Mouse (Mus musculus): Measurements from ENCODE around the gene Tcf7l1. TPM values are rescaled to one million over a fixed set of nuclear protein-coding genes. Genes with fewer than 3 reads are reported as not detected.

Tcf7l1 gene
- total RNA-seq, 4 experiments from 2014 or later, result 1.7 to 4.4 (median 3.8) TPM

DNA sequence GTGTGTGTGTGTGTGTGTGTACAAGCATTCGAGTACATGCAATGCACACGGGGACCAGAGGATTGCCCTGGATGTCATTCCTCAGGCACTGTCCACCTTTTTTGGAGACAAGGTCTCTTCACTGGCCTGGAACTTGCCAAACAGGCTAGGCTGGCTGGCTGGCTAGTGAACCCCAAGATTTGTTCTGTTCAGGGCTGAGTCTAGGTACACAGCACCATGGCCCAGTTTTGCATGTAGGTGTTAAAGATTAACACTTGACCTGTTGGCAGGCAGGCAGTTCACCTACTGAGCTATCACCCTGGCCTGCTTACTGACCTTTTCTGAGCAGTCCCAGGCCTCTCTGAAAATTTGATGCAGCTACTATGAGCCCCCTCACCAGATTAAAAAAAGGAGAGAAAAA, 158.7 kb downstream of the Tcf7l1 start:
- DNase-seq (ENCODE audit: low spot score in 2 of 2), result no peak

DNA sequence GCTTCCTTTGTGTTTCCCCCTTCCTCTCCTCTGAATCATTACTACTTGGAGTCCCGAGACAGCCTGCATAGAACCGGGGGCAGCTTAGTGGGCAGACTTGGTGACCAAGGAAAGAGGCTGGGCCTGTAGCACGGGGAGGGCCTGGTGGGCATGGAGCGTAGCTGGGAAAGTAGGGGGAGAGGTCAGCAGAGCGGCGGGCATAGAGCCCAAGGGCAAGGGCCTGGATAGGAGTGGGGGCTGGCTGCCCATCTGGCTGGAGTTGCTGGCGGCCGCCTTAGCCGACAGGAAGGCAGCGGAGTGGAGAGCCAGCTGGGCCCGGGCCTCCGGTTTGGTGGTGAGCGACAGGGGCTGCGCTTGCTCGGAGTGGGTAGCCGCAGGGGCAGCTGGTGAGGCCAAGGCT, 161.8 kb downstream of the Tcf7l1 start:
- DNase-seq (ENCODE audit: low spot score in 2 of 2), result no peak

DNA sequence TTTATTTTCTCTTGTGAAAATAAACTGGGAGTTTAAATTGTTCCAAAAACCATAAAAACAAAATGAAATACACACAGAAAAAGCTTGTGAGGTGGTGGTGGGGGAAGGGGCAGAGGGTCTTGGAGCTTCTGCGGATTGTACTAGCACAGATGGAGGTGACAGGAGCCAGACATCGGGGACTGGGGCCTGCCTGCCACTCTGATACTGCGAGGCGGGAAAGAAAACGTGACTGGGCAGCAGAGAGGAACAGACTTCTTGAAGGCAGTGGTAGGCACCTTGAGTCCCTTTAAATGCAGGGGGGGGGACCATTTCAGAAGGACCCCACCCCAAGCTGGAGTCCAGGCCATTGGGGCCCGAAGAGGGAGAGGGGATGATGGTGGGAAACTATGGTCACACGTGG, 162.7 kb downstream of the Tcf7l1 start:
- no peak for DNase-seq (ENCODE audit: low spot score in 2 of 2)

DNA sequence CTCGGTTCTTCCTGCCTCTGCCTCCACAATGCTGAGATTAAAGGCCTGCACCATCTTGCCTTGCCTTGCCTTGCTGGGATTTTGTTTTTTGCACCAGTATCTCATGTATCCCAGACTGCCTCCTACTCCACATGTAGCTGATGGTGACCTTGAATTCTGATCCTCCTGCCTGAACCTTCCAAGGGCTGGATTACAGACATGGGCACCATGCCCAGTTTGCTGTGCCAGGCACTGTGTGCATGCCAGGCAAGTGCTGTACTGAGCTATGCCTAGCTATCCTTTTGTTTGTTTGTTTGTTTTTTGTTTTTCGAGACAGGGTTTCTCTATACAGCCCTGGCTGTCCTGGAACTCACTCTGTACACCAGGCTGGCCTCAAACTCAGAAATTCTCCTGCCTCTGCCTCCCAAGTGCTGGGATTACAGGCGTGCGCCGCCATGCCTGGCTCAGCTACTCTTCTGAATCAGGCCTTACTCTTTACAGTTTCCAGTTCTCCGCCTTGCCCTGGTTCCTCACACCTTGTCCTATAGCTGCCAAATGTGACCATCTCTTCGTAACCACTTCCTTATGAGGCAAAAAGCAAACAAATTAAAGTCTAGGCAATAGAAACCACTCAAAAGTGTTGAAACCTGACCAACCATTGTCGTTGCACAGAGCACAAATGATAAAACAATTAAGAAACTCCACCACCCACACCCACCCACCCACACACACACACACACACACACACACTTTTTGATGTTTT, 165.2 kb downstream of the Tcf7l1 start:
- DNase-seq (ENCODE audit: low spot score in 2 of 2), result no peak

DNA sequence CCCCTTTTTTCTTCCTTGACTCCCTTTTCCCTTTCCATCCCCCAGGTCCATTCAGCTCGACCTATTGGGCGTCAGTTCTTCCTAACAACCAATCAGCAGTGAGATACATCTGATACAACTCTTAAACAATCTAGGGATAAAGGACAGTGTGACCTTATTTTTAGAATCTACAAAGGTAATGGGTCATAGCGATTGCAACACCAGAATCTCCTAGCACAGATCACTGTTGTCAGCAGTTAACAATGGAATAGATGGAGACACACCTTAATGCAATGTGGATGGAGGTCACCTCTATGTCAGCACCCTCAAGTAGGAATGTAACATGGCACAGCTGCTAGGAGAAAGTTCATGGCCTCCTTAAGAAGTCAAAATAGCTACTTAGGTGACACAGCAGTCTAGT, 166.1 kb downstream of the Tcf7l1 start:
- DNase-seq (ENCODE audit: low spot score in 2 of 2), result no peak

DNA sequence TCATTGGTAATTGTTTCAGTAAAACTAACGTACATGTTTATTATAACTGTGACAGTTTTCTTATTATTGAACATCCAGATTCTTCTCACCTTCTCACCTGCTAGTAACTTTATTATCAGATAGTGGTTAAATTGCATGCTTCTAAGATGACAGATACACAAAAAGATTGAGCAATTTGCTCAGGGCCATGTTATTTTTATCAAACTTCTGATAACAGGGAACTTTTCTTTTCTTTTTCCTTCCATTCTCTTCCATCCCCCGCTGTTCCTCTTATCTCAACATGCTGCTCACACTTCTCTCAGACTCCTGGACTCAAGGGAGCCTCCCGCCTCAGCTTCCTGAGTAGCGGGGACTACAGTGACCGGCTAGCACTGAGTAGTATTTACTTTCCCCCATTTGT, 168.1 kb downstream of the Tcf7l1 start:
- DNase-seq (ENCODE audit: low spot score in 2 of 2), result no peak

DNA sequence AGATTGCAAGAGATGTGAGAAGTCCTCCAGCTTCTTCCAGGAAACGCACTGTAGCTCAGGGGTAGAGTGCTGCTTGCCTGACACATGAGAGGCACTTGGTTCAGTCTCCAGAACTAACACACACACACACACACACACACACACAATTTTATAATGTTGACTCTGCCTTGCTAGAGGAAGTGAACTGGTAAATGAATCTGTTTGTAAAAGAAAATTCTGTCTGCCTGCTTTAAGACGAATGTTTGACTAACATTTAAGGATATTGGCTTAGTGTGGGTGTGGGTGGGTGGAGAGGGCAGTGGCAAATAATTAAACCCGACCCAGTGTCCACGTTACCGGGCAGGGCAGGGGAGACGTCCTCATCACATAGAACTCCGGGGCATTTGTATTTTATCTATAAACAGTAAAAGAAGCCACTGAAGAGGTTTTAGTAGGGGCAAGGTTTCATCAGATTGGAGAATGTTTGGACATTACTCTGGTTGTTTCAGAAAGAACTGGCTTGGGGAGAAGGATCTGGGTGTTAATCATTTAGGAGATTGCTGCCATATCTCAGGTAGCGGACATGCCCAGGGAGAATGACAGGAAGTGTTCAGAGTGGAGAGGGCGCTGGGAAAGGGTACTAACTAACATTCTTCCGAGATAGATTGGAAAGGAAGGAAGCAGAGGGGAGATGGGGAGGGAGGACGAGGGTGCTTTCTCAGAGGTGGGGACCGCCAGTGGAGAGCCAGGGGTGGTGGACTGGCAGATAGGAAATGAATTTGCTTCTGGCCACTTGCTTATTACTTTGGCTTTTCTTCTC, 169.1 kb downstream of the Tcf7l1 start:
- DNase-seq (ENCODE audit: low spot score in 2 of 2), result no peak

DNA sequence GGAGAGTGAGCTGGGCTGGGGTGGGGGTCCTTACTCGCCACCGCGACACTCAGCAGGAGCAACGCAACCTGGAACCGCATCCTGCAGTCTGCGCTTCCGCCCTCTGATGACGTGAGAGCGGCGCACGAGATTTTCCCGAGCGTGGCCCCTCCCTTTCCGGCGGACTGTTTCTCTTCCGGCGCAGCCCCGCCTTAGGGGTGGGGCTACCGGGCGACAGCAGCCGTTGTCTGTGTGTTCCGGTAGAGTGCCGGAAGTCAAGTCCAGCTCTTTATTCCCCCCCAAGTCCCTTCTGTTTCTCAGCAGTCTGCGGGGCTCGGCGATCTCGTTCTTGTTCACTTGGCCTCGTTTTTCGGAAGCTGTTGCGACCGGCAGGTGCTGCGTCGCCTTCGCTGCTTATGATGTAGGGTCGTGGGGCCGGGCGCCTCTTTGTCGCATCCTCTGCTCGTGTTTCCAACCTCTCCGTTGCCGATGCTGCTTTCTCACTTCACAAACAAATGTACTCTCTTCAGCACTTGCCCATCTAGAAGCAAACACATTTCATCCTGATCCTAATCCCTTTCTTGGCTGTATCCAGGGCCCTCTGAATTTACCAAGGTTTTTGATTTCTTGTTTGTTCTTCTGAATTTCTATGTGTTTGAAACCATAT, 172.3 kb downstream of the Tcf7l1 start, which contains the start of gene Tgoln1:
Tgoln1 (minus strand) TSS at position 358 of the 646 bp plus-strand sequence.
- peak; percentile 90 for DNase-seq (ENCODE audit: low spot score in 2 of 2)

DNA sequence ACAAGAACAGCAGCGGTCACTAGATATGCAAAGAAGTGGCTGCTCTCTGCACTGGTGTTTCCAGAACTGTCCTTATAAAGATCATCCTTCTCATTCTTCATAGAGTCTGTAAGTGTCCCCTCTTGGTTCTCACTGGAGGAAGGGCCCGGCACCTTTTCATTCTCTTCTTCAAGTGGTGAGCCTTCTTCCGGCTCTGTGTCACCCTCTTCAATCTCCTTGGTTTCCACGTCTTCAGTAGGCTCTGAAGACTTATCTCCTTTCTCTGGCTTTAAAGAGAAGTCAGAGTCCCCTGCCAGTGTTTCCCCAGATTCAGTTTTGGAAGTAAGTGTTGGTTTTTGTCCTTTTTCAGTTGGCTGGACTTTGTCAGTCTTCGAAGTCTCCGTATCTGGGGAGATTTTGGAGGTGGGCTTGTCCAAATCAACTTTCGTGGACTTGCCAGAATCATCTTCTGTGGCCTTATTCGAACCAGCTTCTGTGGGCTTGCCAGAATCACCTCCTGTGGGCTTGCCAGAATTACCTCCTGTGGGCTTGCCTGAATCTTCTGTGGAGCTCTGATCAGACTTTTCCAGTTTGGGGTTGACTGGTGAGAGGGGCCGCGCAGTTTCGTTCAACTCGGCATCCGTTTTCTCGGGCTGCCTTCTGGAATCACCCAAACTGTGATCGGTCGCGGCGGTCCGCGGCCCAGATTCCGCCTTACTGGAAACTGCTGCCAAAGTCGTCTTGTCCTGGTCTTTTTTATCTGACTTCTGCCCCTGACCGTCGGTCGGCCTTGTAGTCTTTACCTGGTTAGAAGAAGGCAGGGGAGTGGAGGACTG, 173.3 kb downstream of the Tcf7l1 start:
- no peak for DNase-seq (ENCODE audit: low spot score in 2 of 2)

DNA sequence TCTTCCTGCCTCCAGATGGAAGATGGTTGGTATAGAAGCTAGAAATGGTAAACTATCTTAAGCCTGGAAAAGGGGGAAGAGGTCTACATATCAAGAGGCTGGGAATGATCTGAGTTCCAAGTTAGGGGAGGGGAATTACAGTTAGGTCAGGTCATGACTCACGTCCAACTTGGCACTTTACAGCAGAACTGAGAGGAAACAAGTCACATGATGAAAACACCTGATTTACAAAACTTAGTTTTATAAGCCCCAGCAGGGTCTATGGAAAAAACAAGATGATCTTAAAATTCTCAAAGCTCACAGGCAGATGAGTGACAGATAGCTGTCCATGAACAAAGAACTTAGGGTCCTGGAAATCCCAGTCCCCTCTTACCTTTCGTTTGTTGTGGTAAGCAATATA, 173.9 kb downstream of the Tcf7l1 start:
- no peak for DNase-seq (ENCODE audit: low spot score in 2 of 2)

DNA sequence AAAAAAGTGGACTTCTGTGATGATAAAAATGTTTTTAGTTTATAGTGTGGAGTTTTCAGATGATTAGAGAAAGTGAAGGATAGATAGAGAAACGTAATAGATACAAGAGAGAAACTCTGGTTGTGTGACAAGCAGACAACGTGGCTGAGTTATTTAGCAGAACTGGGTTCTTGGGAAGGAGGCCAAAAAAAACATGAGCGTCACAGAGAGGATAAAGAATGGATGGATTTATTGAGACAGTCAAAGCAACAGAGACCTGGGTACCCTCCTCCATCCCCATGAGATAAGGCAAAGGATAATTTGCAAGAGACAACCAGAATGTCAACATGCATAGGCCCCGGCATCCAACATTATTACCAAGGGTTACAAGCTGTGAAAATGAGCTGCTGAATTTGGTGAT, 178.8 kb downstream of the Tcf7l1 start:
- DNase-seq (ENCODE audit: low spot score in 2 of 2), result no peak

DNA sequence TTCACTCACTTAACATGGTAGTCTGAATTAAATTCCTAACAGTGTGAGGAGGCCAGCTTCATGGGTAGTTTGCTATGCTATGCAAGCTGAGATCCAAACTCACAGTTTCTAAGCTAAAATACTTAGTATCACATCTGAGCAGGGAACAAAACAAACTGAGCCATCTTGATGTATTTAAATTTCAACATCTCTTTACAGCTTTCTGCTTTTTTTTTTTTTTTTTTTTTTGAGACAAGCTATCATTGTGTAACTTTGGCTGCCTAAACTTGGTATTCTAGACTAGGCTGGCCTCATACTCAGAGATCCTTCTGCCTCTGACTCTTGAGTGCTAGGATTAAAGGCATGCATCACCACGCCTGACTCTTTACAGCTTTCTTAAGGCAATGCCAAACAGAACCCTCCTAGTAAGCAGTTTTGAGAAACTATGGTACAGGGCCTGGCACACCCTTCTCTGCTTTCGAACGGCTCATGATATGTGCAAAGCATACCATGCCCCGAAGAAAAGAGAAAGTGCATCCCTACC, 180.3 kb downstream of the Tcf7l1 start:
- DNase-seq (ENCODE audit: low spot score in 2 of 2), result no peak

DNA sequence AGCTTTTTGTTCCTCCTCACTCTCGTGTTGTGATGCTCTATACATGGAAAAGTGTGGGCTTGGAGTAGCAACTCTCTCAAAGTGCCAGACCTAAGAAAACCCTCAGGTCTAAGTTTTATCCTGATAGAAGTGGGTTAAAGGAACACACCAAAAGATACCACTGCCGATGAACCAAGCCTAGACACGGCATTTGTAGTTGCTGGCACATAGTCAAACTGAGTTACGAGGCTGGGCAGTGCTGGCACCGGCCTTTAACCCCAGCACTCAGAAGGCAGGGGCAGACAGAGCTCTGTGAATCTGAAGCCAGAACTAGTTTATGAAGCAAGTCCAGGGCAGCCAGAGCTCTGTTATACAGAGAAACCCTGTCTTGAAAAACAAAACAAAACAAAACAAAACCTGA, 181.4 kb downstream of the Tcf7l1 start:
- DNase-seq (ENCODE audit: low spot score in 2 of 2), result no peak

DNA sequence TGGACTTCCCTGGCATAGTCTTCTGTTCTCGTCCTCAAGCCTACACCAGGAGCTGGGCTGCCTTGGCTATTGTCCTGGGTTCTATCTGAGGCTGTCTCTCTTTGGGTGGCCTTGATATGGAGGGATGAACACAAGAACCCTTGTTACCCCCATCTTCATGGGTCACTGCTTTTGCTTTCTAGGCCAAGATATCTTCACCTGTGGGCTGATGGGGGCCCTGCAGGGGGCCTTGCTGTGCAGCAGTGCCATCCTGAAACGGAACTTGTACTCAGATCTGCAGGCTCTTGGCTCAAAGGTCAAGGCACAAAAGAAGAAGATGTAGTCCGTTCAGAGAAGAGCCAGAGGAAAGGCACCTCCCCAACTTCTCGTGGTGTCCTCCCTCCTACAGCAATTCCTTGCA, 182.0 kb downstream of the Tcf7l1 start:
- DNase-seq (ENCODE audit: low spot score in 2 of 2), result no peak

DNA sequence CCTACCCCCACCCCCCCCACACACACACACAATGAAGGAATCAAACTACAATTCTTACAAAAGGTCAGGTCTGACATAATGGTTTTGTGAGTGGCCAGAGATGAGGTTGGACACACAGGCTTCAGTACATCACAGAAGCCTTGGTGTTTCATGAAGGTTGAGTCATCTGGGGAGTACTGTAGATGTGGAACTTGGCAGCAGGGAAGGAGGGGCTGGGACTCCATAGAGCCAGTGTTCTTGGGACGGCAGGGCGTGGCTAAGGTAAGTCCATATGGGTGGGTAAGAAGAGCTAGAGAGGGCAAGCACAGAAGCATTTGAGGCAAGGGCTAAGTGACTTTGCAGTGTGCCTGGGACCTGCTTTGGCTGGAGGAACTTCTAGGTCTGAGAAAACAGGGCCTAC, 185.0 kb downstream of the Tcf7l1 start:
- no peak for DNase-seq (ENCODE audit: low spot score in 2 of 2)

DNA sequence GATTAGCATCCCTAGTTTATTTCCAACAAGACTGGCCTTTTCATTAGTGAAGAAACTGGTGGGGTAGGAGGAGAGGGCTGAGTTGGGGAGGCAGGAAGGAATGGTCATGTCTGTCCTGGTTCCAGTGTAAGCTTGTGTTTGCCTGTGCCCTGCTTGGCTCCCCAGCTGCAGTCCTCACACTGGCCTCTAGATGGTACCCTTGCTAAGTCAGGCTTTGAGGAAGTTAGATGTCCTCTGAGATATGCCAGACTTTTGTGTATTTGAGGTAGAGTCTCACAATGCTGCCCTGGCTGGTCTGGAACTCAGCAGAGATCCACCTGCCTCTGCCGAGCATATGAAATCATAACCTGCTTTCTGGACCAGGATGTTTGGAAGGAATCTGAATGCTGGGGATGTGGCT, 187.3 kb downstream of the Tcf7l1 start:
- DNase-seq (ENCODE audit: low spot score in 2 of 2), result peak; percentile 62 to 83

DNA sequence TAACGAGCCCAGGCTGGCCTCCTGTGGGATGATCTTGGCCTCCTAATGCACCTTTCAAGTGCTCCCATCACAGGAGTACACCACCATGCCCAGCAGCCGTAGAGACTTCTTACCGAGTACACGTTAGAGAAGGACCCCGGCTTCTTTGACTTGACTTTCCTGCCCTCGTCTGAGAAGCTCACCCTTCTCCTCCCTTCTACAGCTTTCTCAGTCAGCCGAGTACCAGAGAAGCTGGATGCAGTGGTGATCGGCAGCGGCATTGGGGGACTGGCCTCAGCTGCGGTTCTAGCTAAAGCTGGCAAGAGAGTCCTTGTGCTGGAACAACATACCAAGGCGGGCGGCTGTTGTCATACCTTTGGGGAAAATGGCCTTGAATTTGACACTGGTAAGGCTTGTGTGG, 188.3 kb downstream of the Tcf7l1 start:
- no peak for DNase-seq (ENCODE audit: low spot score in 2 of 2)

DNA sequence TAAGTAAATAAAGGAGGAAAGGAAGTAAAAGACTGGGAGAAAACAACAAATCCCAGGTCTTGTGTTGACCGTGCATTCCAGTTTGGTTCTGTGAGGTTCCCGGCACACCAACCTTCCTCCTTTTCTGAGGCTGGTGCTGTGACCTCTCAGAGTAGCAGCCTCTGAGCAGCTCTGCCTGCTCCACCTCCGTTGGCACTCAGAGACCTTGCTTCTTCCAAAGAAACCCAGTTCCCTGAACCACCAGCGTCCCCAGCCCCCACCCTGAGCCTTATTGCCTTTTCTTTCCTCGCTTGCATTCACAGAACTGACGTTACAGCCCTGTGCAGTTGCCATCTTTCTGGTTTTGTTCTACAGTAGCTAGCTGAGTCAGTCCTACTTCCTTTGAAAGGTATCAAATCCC, 188.8 kb downstream of the Tcf7l1 start:
- no peak for DNase-seq (ENCODE audit: low spot score in 2 of 2)

DNA sequence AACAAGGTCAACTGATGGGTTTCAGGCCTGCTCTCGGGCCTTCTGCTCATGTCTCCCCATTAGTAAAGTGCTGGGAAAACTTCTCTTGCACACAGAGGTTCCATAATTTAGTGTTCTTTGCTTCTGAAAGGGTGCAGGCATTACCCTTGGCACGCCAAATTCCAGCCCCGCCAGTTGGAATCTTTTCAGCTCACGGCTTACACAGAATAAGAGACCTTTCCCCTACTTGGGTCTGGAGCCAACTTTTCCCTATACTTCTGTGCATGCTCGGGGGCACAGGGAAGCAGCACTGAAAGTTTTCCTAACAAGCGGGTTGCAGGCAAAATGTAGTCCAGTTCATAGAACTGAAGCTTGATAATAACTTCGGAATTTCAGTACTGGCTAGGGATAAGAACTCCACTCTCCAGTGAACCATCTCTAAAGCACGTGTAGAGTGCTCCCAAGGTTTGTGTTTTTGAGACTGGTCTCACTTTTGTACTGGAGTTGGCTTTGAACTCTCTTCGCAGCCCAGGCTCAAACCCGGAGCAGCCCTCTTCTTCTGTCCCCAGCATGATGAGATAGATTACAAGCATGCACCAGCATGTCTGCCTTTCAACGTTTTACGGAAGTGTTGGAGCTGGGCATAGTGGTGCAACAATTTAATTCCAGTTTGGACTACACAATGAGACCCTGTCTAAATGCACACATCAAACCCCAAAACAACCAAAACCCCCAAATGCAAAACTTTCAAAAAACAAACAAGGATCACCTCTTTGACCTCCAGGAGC, 190.1 kb downstream of the Tcf7l1 start:
- peak in 1 of 2 experiments; percentile 50 for DNase-seq (ENCODE audit: low spot score in 2 of 2)

DNA sequence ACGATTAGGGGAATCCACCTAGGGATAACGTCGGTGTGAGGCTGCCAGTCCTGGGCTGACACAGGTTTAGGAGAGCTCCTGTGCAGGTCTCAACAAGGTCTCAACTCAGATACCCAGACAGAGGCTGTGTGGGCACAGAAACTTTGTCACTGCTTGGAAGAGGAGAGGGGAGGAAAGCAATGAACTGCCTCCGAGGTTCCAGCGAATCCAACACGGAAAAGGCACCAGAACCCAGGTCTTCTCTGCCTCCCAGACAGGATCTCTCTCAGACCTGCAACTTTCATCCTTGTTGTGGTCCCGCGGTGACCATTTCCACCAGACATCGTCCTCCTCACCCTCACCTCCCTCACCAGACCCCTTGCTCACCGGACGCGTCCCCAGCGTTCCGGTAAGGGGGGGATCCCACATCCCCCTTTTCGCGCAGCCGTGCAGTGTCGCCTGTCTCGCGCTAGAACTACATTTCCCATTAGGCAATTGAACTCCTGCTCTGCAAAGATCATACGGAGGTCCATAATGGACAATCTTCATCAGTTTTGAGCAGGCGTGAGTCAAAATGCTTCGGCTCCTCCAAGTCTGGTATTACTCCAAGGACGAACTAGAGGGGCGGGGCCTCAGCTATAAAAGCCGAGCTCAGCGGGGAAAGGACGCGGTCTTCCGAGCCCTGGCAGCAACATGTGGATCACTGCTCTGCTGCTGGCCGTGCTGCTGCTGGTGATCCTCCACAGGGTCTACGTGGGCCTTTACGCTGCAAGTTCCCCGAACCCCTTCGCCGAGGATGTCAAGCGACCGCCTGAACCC, 190.9 kb downstream of the Tcf7l1 start, which contains the start of the genes Elmod3 and Retsat:
Elmod3 (minus strand) TSS at position 458 of the 798 bp plus-strand sequence.
Retsat (plus strand) TSS at position 520 of the 798 bp plus-strand sequence.
- DNase-seq (ENCODE audit: low spot score in 2 of 2), result peak; percentile 91 to 94
